Mouse (Mus musculus) kidney, adult 2 months (tissue): Measurements from ENCODE around the gene Pik3c2g.

ENCODE experiments used
- CTCF ChIP-seq: fragments of 200-500 bp; conservative IDR thresholded peaks from 2 replicates; pipeline ENCODE4 v1.5.1; 2011; ENCODE audit warnings: low read depth, mild to moderate bottlenecking, control low read depth, low read length, moderate library complexity, mixed read lengths; ENCODE audit not compliant: insufficient read depth, insufficient read length
- POLR2A ChIP-seq: fragments of 200-500 bp; IDR thresholded peaks from one replicate; pipeline ENCODE4 v1.6.1; 2011; ENCODE audit warnings: low read depth, low read length, control low read depth

- TF ChIP-seq CTCF: no peak
- TF ChIP-seq POLR2A: no peak
Observed at GRCm38 (mm10) chr6:139899630-139900151, 312.7 kb downstream of the Pik3c2g start.
